Mouse (Mus musculus): ENCODE results near the gene Ppt2. TPM values are rescaled to one million over a fixed set of nuclear protein-coding genes. Genes with fewer than 3 reads are reported as not detected.

Ppt2 gene
- total RNA-seq, 2 experiments from 2014 or later: 17.0 to 31.3 TPM

DNA sequence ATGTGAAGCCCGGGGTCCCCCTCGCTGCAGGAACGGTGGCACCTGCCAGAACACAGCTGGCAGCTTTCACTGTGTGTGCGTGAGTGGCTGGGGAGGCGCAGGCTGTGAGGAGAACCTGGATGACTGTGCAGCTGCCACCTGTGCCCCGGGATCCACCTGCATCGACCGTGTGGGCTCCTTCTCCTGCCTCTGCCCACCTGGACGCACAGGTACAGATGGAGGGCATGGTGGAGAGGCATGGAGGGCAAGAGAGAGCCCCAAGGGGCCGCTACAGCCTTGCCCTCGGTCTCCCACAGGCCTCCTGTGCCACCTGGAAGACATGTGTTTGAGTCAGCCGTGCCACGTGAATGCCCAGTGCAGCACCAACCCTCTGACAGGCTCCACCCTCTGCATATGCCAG, 59.9 kb downstream of the Ppt2 start:
- no peak for ATAC-seq (replicated peaks; ENCODE audit: low FRiP score, low TSS enrichment, poor library complexity, severe bottlenecking)

DNA sequence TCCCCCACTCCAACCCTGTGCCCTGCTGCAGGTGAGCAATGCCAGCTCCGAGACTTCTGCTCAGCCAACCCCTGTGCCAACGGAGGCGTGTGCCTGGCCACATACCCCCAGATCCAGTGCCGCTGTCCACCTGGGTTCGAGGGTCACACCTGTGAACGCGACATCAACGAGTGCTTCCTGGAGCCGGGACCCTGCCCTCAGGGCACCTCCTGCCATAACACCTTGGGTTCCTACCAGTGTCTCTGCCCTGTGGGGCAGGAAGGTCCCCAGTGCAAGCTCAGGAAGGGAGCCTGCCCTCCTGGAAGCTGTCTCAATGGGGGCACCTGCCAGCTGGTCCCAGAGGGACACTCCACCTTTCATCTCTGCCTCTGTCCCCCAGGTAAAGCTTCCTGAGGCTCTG, 61.0 kb downstream of the Ppt2 start:
- ATAC-seq (replicated peaks; ENCODE audit: low FRiP score, low TSS enrichment, poor library complexity, severe bottlenecking): no peak

Other genes starting within 250 kb of the Ppt2 start
- 5.4 and 7.7 TPM in 2 replicates for gene BC051142, start 229.7 kb downstream of the Ppt2 start, total RNA-seq (2014; fragmentation: Nextera tagmentation)
- gene BC051142, start 229.7 kb downstream of the Ppt2 start, total RNA-seq (2017): 1.4 and 4.7 TPM in 2 replicates
- not detected in 2 replicates for gene Btnl4, start 151.2 kb downstream of the Ppt2 start, total RNA-seq (2014; fragmentation: Nextera tagmentation)
- not detected in 2 replicates for gene Btnl4, start 151.2 kb downstream of the Ppt2 start, total RNA-seq (2017)
- not detected in 2 replicates for gene Btnl6, start 111.2 kb downstream of the Ppt2 start, total RNA-seq (2014; fragmentation: Nextera tagmentation)
- not detected in 2 replicates for gene Btnl6, start 111.2 kb downstream of the Ppt2 start, total RNA-seq (2017)
- 0.22 and 0.66 TPM in 2 replicates for gene Notch4, start 64.2 kb downstream of the Ppt2 start, total RNA-seq (2014; fragmentation: Nextera tagmentation)
- gene Notch4, start 64.2 kb downstream of the Ppt2 start, total RNA-seq (2017): 0.11 and 0.75 TPM in 2 replicates
- 28.0 and 33.0 TPM in 2 replicates for gene Gpsm3, start 38.7 kb downstream of the Ppt2 start, total RNA-seq (2014; fragmentation: Nextera tagmentation)
- 7.8 and 11.2 TPM in 2 replicates for gene Gpsm3, start 38.7 kb downstream of the Ppt2 start, total RNA-seq (2017)
- 31.1 and 31.3 TPM in 2 replicates for gene Pbx2, start 37.2 kb downstream of the Ppt2 start, total RNA-seq (2014; fragmentation: Nextera tagmentation)
- 23.2 and 31.1 TPM in 2 replicates for gene Pbx2, start 37.2 kb downstream of the Ppt2 start, total RNA-seq (2017)
- 2.6 and 6.6 TPM in 2 replicates for gene Ager, start 30.6 kb downstream of the Ppt2 start, total RNA-seq (2014; fragmentation: Nextera tagmentation)
- gene Ager, start 30.6 kb downstream of the Ppt2 start, total RNA-seq (2017): 0.57 TPM in 1 of 2 replicates, not detected in the other
- gene Rnf5, start 24.8 kb downstream of the Ppt2 start, total RNA-seq (2014; fragmentation: Nextera tagmentation): 46.9 and 66.2 TPM in 2 replicates
- 13.4 and 20.0 TPM in 2 replicates for gene Rnf5, start 24.8 kb downstream of the Ppt2 start, total RNA-seq (2017)
- 76.3 and 104 TPM in 2 replicates for gene Agpat1, start 24.2 kb downstream of the Ppt2 start, total RNA-seq (2014; fragmentation: Nextera tagmentation)
- 19.0 and 51.2 TPM in 2 replicates for gene Agpat1, start 24.2 kb downstream of the Ppt2 start, total RNA-seq (2017)
- 0.96 and 2.1 TPM in 2 replicates for gene Egfl8, start 12.5 kb downstream of the Ppt2 start, total RNA-seq (2014; fragmentation: Nextera tagmentation)
- gene Egfl8, start 12.5 kb downstream of the Ppt2 start, total RNA-seq (2017): 2.6 TPM in 1 of 2 replicates, not detected in the other
- gene Prrt1, start 1.0 kb upstream of the Ppt2 start, total RNA-seq (2014; fragmentation: Nextera tagmentation): 0.59 TPM in 1 of 2 replicates, not detected in the other
- gene Prrt1, start 1.0 kb upstream of the Ppt2 start, total RNA-seq (2017): 0.75 TPM in 1 of 2 replicates, not detected in the other
- 5.5 TPM in 2 replicates for gene Fkbpl, start 16.3 kb upstream of the Ppt2 start, total RNA-seq (2014; fragmentation: Nextera tagmentation)
- gene Fkbpl, start 16.3 kb upstream of the Ppt2 start, total RNA-seq (2017): 14.7 and 26.2 TPM in 2 replicates
- 20.6 and 31.3 TPM in 2 replicates for gene Atf6b, start 18.6 kb upstream of the Ppt2 start, total RNA-seq (2014; fragmentation: Nextera tagmentation)
- gene Atf6b, start 18.6 kb upstream of the Ppt2 start, total RNA-seq (2017): 8.7 and 11.5 TPM in 2 replicates
- not detected in 2 replicates for gene Tnxb, start 42.0 kb upstream of the Ppt2 start, total RNA-seq (2014; fragmentation: Nextera tagmentation)
- not detected in 2 replicates for gene Tnxb, start 42.0 kb upstream of the Ppt2 start, total RNA-seq (2017)
- not detected in 2 replicates for gene C4b, start 115.4 kb upstream of the Ppt2 start, total RNA-seq (2014; fragmentation: Nextera tagmentation)
- not detected in 2 replicates for gene C4b, start 115.4 kb upstream of the Ppt2 start, total RNA-seq (2017)
- not detected in 2 replicates for gene Cyp21a1, start 176.1 kb upstream of the Ppt2 start, total RNA-seq (2014; fragmentation: Nextera tagmentation)
- gene Cyp21a1, start 176.1 kb upstream of the Ppt2 start, total RNA-seq (2017): not detected in 2 replicates
- gene Stk19, start 208.4 kb upstream of the Ppt2 start, total RNA-seq (2014; fragmentation: Nextera tagmentation): 26.8 and 48.2 TPM in 2 replicates
- 14.8 and 30.6 TPM in 2 replicates for gene Stk19, start 208.4 kb upstream of the Ppt2 start, total RNA-seq (2017)
- gene Dxo, start 208.5 kb upstream of the Ppt2 start, total RNA-seq (2014; fragmentation: Nextera tagmentation): 60.8 and 63.4 TPM in 2 replicates
- gene Dxo, start 208.5 kb upstream of the Ppt2 start, total RNA-seq (2017): 24.4 and 28.1 TPM in 2 replicates
- gene Skiv2l, start 221.7 kb upstream of the Ppt2 start, total RNA-seq (2014; fragmentation: Nextera tagmentation): 57.6 and 64.6 TPM in 2 replicates
- gene Skiv2l, start 221.7 kb upstream of the Ppt2 start, total RNA-seq (2017): 21.0 and 24.2 TPM in 2 replicates
- 59.5 and 64.1 TPM in 2 replicates for gene Nelfe, start 221.9 kb upstream of the Ppt2 start, total RNA-seq (2014; fragmentation: Nextera tagmentation)
- 21.0 and 29.6 TPM in 2 replicates for gene Nelfe, start 221.9 kb upstream of the Ppt2 start, total RNA-seq (2017)
- not detected in 2 replicates for gene Cfb, start 234.0 kb upstream of the Ppt2 start, total RNA-seq (2014; fragmentation: Nextera tagmentation)
- not detected in 2 replicates for gene Cfb, start 234.0 kb upstream of the Ppt2 start, total RNA-seq (2017)

All from megakaryocyte-erythroid progenitor cell, adult 5-6 weeks (primary cell).